Mouse (Mus musculus) mouse trophoblast stem cell (cell line): ENCODE measurements around the gene Padi1.

Experiments
- in situ Hi-C, 2 experiments: fragments of 300-500 bp; cut with MseI, MboI; formaldehyde crosslinking; loops; 2 replicates in 1 of 2; 3 replicates in 1 of 2; pipeline ENCODE4 v1.15.1; 2025

Padi1 gene

DNA sequence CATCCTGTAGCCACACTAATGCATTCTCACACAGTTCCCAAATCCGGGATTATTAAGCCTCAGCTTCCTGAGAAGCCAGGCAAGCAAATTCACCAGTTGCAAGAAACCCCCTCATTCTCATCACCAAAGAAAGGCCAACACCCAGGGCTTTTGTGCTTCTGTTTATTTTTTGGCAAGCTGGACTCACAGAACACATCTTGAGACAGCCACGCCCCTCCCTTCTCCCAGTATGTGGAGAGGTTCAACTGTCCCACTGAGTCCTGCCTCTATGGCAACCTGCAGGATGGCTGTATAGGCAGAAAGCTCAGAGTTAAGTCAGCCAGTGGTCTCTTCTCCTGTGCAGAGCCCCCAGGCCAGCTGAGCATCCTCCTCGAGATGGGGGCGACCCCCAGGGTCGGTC lies 60.4 kb downstream of the Padi1 start:
- in situ Hi-C loops = loop anchor here (5.0 kb wide), 1 partner anchor 117 kb away; no protein-coding TSS in a partner anchor

DNA sequence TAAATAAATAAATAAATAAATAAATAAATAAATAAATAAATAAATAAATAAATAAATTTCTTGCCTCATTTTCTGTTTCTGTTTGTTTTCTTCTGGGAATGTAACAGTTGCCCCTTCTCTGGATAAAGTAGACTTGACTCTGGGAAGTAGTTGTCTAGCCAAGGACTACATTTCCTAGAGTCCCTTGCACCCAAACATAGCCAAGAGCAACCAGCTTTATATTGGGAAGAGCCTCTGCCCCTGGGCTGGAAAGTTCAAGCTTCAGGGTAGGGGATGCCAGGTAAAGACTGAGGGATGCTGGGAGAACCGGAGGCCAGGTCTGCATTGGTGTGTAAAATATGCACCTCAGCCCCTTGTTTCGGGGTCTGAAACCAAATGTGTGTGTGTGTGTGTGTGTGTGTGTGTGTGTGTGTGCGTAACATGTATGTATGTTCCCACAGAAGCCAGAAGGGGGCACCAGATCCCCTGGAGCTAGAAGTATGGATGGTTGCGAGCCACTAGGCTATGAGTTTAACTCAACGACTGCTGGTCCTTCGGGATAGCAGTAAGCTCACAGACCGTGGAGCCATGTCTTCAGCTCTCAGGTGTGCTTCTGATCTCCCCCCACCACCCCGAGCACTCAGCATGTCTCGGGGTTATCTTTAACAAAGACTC lies 61.2 kb downstream of the Padi1 start:
- in situ Hi-C loops = no loop called here

DNA sequence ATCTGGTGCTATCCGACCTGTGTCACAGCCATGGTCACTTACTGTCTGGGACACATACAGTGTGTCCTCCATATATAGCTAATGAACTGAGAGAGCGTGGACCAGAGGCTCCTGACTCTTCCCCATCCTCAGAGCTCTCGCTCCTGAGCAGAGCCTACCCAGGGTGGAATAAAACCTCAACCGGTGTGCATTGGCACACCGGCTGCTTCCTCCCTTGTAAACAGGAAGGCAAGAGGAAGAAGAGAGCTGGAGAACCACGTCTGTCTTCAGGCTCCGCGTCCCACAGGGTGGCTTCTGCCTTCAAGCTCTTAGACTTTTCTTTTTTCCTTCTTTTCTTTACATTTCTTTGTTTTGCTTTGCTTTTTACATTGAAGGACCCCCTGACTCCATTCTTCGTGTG lies 62.8 kb downstream of the Padi1 start:
- in situ Hi-C loops = no loop called here

DNA sequence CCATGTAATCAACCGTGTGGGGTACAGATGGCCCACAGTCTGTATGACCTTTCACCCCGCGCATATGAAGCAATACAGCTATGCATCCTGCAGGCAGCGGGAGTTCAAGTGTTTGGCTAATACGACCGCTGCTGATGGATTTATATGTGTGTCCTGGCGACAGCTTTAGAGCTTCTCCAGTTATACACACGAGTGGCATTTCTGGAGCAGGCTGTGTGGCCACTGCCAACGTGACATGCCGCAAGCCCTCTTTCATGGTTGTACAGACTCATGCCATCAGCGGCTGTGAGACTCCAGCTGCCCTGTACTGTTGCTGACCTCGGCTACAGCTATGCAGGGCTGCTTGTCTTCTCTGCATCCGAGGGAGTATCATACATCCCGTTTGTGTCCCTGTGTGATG lies 65.1 kb downstream of the Padi1 start:
- in situ Hi-C loops = no loop called here

DNA sequence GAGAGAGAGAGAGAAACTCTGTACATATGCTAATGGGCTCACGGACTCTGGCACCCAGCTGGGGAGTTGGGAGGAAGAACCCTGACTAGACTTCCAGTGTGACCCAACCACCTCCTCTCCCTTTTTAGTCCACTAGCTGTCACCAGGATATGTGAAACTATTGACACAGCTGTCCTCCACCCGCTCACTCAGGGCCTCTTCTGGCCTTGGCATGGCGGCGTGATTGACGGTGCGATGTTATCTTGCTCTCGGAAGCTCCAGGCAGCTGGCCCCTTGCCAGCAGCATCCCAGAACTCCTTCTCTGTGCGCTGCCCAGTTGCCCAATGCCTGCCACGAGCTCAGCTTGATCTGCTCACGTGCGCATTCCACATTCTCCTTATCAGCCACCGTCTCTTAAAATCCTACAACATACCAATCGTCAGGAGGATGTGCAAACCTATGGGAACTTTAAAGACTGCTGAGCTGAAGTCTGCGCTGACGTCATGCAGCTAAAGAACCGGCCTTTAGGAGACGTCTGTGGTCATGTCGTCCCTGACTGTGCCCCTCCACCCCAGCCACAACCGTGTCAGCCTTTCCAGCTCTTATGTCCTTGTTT lies 65.7 kb downstream of the Padi1 start:
- in situ Hi-C loops = no loop called here

DNA sequence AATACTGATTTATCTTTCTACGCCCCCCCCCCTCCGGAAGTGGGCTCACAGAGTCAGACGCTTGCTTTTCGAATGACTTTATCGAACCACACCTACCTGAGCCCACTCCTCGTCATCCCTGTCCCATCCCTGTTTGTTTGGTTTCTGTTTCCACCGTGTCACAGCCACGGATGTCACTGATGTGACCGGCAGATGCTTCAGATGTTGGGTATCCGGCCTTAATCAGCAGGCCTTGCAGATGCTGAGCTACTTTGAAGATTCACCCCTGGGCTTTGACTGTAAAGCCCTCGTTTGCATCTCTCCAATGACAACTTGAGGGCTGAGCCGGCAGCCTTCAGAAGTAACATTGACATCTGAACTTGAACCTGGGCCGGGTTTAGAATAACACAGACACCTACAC lies 69.0 kb downstream of the Padi1 start:
- in situ Hi-C loops = no loop called here

DNA sequence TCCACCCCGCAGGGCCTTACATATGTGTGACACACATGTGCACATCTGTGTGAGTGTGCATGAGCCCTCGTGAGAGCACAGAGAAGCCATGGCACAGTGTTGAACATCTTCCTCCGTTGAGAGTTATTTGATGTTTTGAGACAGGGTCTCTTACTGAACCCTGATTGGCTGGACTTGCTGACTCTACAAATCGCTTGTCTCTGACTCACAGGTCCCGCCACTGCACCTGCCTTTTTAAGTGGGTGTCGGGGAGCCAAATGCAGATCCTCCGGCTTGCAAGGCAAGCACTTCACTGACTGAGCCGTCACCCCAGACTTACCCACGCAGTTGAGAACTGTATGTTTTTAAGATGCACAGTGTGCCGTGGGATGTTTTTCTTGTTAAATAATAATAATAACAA lies 69.7 kb downstream of the Padi1 start:
- in situ Hi-C loops = no loop called here

DNA sequence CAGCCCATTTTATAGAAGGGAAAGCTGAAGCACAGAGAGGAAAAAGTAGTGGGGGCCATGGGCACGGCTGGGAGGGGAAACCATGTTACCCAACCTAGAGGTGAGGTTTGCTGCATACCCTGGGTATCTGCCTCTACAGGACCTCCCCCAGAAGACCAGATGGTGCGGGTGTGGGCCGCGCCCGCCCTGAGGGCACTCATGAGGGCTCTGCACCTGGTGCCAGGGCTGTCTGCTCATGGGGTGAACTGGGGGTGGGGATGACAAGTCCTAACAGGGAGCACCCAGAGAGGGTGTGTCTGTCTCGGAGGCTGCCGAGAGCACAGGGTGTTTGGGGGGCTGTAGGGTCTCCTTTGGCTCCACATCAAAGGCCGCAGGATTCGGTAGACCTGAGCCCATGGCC lies 70.7 kb downstream of the Padi1 start:
- in situ Hi-C loops = no loop called here

DNA sequence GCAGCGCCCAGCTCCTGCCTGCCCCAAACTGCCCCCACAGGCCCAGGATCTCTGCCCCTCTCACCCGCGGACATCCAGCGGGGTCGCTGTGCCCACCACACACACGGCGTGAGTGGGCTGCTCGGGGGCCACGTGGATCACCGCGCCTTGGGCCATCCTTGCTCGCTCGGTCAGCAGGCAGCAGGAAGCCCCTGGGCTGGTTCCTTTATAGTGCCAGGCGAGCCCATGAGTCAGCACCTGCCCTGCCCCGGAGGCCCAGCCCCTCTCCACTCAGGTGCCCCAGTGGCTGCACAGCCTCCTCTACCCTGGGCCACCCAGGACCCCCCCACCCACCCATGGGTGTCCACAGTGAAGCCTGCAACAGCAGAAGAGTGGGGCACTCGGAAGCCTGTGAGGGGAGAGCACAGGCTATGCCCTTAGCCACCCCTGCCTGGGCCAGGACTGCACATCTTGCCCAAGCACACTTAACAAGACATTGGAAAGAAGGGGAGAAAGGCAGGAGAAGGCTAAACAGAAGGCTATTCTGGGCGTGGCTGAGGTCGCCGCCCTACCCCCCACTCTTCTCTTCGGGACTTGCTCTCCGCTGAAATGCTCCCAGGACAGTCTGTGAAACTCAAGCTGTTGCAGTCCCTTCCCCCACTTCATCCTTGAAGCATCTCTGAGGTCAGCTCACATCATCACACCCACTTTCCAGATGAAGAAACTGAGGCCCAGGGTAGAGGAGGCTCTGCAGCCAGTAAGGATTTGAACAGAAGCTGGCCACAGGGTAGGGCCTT lies 71.4 kb downstream of the Padi1 start, which contains the start of gene Padi4:
Padi4 (minus strand) TSS at position 212 of the 776 bp plus-strand sequence.
- in situ Hi-C loops = no loop called here

DNA sequence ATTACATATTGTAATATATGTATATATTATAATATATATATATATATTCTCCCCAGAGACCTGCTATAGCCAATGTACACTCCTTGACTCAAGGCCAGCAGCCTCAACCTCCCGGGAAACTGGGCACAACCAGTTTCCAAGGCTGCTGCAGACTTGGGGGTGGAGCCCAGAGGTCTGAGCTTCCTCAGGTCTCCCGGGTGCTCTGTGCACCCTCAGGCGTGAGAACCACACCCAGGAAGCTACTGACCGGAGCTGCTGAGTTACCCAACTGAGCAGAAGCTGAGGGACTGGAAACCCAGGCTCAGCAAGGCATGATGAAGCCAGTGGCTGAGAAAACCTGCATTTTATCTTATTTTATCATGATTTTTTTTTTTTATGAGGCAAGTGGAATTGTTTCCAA lies 74.5 kb downstream of the Padi1 start:
- in situ Hi-C loops = no loop called here

DNA sequence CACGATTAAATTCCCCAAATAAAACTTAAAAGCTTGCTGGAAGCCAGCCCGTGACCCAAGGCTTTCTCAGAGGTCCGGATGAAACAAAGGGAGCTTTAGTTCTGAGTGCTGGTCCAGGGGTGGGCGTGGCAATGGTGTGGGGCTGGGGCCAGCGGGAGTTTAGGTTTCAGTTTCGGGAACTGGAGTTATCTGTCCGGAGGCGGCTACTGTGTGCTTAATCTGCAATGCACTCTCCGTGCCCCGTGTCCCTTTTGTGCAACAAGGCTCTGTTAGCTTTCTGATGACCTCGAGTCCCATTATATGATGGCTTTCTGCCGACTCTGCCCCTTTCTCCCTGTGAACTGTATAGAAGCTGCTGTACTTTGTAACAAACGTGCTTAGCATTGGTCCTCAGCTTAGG lies 75.1 kb downstream of the Padi1 start:
- in situ Hi-C loops = no loop called here

DNA sequence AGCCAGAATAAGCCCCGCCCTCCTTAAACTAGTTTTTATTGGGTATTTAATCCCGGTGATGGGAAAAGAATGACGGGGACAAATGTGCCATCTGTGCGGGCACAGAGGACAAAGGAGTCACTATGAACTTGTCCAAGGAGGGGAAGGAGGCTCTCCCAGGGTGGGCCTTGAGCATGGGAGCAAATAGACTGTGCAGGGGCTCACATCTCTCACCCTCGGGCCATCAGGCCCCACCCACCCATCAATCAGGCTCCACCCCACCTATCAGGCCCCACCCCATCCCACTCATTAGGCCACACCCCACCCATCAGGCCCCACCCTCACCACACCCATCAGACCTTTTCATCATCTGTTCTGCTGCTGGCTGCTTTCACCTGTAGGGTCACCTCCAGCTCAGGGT lies 76.6 kb downstream of the Padi1 start:
- in situ Hi-C loops = no loop called here

DNA sequence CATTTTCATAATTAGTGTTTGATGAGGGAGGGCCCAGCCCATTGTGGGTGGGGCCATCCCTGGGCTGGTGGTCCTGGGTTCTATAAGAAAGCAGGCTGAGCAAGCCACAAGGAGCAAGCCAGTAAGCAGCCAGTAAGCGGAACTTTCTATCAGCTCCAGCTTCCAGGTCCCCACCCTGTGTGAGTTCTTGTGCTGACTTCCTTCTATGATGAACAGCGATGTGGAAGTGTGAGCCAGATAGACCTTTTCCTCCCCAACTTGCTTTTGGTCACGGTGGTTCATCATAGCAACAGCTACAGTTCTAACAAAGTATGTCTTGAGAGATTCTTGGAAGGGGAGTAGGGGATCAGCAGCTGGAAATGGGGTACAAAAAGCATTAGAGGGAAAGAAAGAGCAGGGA lies 79.6 kb downstream of the Padi1 start:
- in situ Hi-C loops = no loop called here

DNA sequence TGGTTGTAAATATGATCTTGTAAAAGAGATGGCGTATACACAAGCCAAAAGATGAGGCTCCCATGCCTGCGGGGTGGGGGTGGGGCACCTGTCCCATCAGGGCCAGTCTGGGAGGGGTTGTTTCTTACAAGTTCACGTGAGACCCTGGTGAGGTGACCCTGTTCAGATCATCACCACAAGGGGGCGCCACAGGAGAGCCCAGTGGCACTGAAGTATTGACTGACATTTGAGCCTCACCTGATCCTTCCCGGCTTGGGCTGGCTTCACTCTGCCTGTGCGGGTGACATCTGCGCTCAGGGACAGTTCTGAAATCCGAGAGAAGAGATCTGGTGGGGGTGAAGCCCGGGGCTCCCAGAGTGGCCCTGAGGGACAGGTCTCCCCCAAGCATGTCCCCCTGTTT lies 82.4 kb downstream of the Padi1 start:
- in situ Hi-C loops = no loop called here
